Mouse (Mus musculus) stomach, embryonic 15.5 days (tissue): ENCODE measurements around the gene Foxa2. TPM values are rescaled to one million over a fixed set of nuclear protein-coding genes. Genes with fewer than 3 reads are reported as not detected.
A peak's percentile ranks its signal among the peaks of the same experiment; 100 is the strongest.

Source experiments
- ATAC-seq: fragments of 200-750 bp; cut with Nextera tagmentation; 2 replicates; pipeline ENCODE4 v1.8.0; 2017; ENCODE audit warnings: low read depth, moderate number of reproducible peaks, moderate TSS enrichment; ENCODE audit not compliant: insufficient read depth, low FRiP score
- H3K27ac ChIP-seq: fragments of 300-500 bp; sonication (generic); 2 replicates; pipeline ENCODE4 v1.5.1; 2015; ENCODE audit warnings: mild to moderate bottlenecking, inconsistent platforms
- H3K27me3 ChIP-seq: fragments of 300-500 bp; sonication (generic); replicated peaks from 2 replicates; pipeline ENCODE4 v1.6.1; 2015; ENCODE audit warnings: inconsistent platforms
- H3K36me3 ChIP-seq: fragments of 300-500 bp; sonication (generic); 2 replicates; pipeline ENCODE4 v1.6.1; 2015; ENCODE audit warnings: inconsistent platforms
- H3K4me1 ChIP-seq: fragments of 300-500 bp; sonication (generic); 2 replicates; pipeline ENCODE4 v1.6.1; 2015; ENCODE audit warnings: inconsistent platforms
- H3K4me2 ChIP-seq: fragments of 300-500 bp; sonication (generic); 2 replicates; pipeline ENCODE4 v1.6.1; 2015; ENCODE audit warnings: mild to moderate bottlenecking, inconsistent platforms
- H3K4me3 ChIP-seq: fragments of 300-500 bp; sonication (generic); replicated peaks from 2 replicates; pipeline ENCODE4 v1.5.1; 2015; ENCODE audit warnings: inconsistent platforms
- H3K9ac ChIP-seq: fragments of 300-500 bp; sonication (generic); 2 replicates; pipeline ENCODE4 v1.6.1; 2015; ENCODE audit warnings: inconsistent platforms
- H3K9me3 ChIP-seq: fragments of 300-500 bp; sonication (generic); 2 replicates; pipeline ENCODE4 v1.6.1; 2016; ENCODE audit warnings: inconsistent platforms
- WGBS: fragments of 180-500 bp; shearing (Covaris S2); methylation state at CpG from one replicate; pipeline ENCODE4 v1.1.7; 2015; 5-methylcytosine and 5-hydroxymethylcytosine counted together
- polyA plus RNA-seq: library from polyadenylated mRNA; unstranded; fragments of >200 nt; fragmentation: Nextera tagmentation; extraction: Ambion mirVana; gene quantifications from 2 replicates; pipeline ENCODE4 v1.2.1, GENCODE M21; 2015

The Foxa2 gene
- polyA plus RNA-seq, 1 experiment from 2014 or later: 13.0 TPM

- ATAC-seq: peak; percentile 63
- peak overlapping the region; percentile 50 for H3K4me3 ChIP-seq
- peaks cover 62% of the 10 kb centered on the region for H3K27me3 ChIP-seq
- peak overlapping the region; percentile 67 for H3K4me2 ChIP-seq
- WGBS: under 1% methylated on average over 25 of the region's 25 CpGs
- peak overlapping the region; percentile 86 for H3K27ac ChIP-seq
- H3K4me1 ChIP-seq: peaks cover 11% of the 10 kb centered on the region; the same call in 1 of the 2 replicates
- H3K9me3 ChIP-seq: no peaks in the 10 kb centered on the region
- no peaks in the 10 kb centered on the region for H3K36me3 ChIP-seq
- 0 out of 2 replicates have a peak overlapping the region, but pooled peaks have one; percentile 33 for H3K9ac ChIP-seq
Measured at GRCm38 (mm10) chr2:148045543-148045936, 1.2 kb downstream of the Foxa2 start.

GRCm38 (mm10) chr2:148044877-148045539 lies 1.8 kb downstream of the Foxa2 start:
- no peaks in the 10 kb centered on the region for H3K9me3 ChIP-seq
- peak overlapping the region; percentile 86 for H3K27ac ChIP-seq
- H3K4me1 ChIP-seq: peaks cover 11% of the 10 kb centered on the region; the same call in 1 of the 2 replicates
- H3K36me3 ChIP-seq: no peaks in the 10 kb centered on the region
- 1% methylated on average over 26 of the region's 26 CpGs for WGBS
- H3K4me3 ChIP-seq: peak overlapping the region; percentile 50
- H3K9ac ChIP-seq: peak overlapping the region; percentile 33
- peak overlapping the region; percentile 67 for H3K4me2 ChIP-seq
- no peak for ATAC-seq
- peaks cover 62% of the 10 kb centered on the region for H3K27me3 ChIP-seq

- Histone ChIP-seq H3K27me3 (peaks cover 70% of the 10 kb centered on the region), H3K36me3 (no peaks in the 10 kb centered on the region)
- 2% methylated on average over 71 of the region's 71 CpGs for WGBS
Measured at GRCm38 (mm10) chr2:148043976-148044876, 2.5 kb downstream of the Foxa2 start.

GRCm38 (mm10) chr2:148043271-148043975 lies 3.3 kb downstream of the Foxa2 start:
- Histone ChIP-seq H3K9me3 (no peaks in the 10 kb centered on the region), H3K9ac (peak overlapping the region; percentile 10; the same call in 1 of the 2 replicates), H3K27ac (peak overlapping the region; percentile 86; the same call in 1 of the 2 replicates), H3K4me1 (peaks cover 9% of the 10 kb centered on the region; the same call in 1 of the 2 replicates), H3K36me3 (no peaks in the 10 kb centered on the region), H3K4me3 (peak overlapping the region; percentile 50), H3K27me3 (peaks cover 72% of the 10 kb centered on the region), H3K4me2 (peak overlapping the region; percentile 67)
- ATAC-seq: no peak
- 17% methylated on average over 17 of the region's 17 CpGs for WGBS

More at GRCm38 (mm10) chr2:148043976-148044876, 2.5 kb downstream of the Foxa2 start:
- Histone ChIP-seq H3K4me1 (peaks cover 11% of the 10 kb centered on the region; the same call in 1 of the 2 replicates), H3K27ac (peak overlapping the region; percentile 86), H3K4me2 (peak overlapping the region; percentile 67), H3K4me3 (peak overlapping the region; percentile 50), H3K9ac (peak overlapping the region; percentile 33), H3K9me3 (no peaks in the 10 kb centered on the region)
- no peak for ATAC-seq

- no peaks in the 10 kb centered on the region for H3K9me3 ChIP-seq
- 21% methylated on average over 3 of the region's 3 CpGs for WGBS
- no peaks in the 10 kb centered on the region for H3K36me3 ChIP-seq
- peaks cover 5% of the 10 kb centered on the region; the same call in 1 of the 2 replicates for H3K4me1 ChIP-seq
- no peak overlapping the region for H3K9ac ChIP-seq
- no peak overlapping the region for H3K27ac ChIP-seq
- no peak overlapping the region for H3K4me3 ChIP-seq
- peak overlapping the region; percentile 67; the same call in 1 of the 2 replicates for H3K4me2 ChIP-seq
- H3K27me3 ChIP-seq: peaks cover 70% of the 10 kb centered on the region
- no peak for ATAC-seq
Measured at GRCm38 (mm10) chr2:148042126-148042640, 4.6 kb downstream of the Foxa2 start.

GRCm38 (mm10) chr2:148041381-148041780 lies 5.4 kb downstream of the Foxa2 start:
- Histone ChIP-seq H3K27me3 (peaks cover 70% of the 10 kb centered on the region), H3K27ac (peak overlapping the region; percentile 74), H3K36me3 (no peaks in the 10 kb centered on the region), H3K4me3 (no peak overlapping the region), H3K4me2 (peak overlapping the region; percentile 39), H3K9me3 (no peaks in the 10 kb centered on the region), H3K9ac (no peak overlapping the region), H3K4me1 (peaks cover 5% of the 10 kb centered on the region; the same call in 1 of the 2 replicates)
- WGBS: 19% methylated on average over 5 of the region's 5 CpGs
- no peak for ATAC-seq

GRCm38 (mm10) chr2:148040236-148041121 lies 6.3 kb downstream of the Foxa2 start:
- 2% methylated on average over 37 of the region's 37 CpGs for WGBS
- peak overlapping the region; percentile 74 for H3K27ac ChIP-seq

GRCm38 (mm10) chr2:148039351-148040235 lies 7.2 kb downstream of the Foxa2 start:
- Histone ChIP-seq H3K9ac (peak overlapping the region; percentile 17; the same call in 1 of the 2 replicates), H3K27ac (peak overlapping the region; percentile 74), H3K4me3 (peak overlapping the region; percentile 46), H3K36me3 (no peaks in the 10 kb centered on the region), H3K27me3 (peaks cover 67% of the 10 kb centered on the region), H3K9me3 (no peaks in the 10 kb centered on the region), H3K4me2 (peak overlapping the region; percentile 39), H3K4me1 (no peaks in the 10 kb centered on the region)
- peak; percentile 48 for ATAC-seq
- WGBS: 1% methylated on average over 53 of the region's 53 CpGs

More at GRCm38 (mm10) chr2:148040236-148041121, 6.3 kb downstream of the Foxa2 start:
- no peaks in the 10 kb centered on the region for H3K36me3 ChIP-seq
- peaks cover 64% of the 10 kb centered on the region for H3K27me3 ChIP-seq
- H3K4me1 ChIP-seq: peaks cover under 1% of the 10 kb centered on the region; the same call in 1 of the 2 replicates
- H3K9me3 ChIP-seq: no peaks in the 10 kb centered on the region
- H3K9ac ChIP-seq: no peak overlapping the region
- H3K4me3 ChIP-seq: peak overlapping the region; percentile 46
- peak overlapping the region; percentile 39 for H3K4me2 ChIP-seq
- ATAC-seq: peak; percentile 40

GRCm38 (mm10) chr2:148038366-148039310 lies 8.1 kb downstream of the Foxa2 start:
- H3K4me1 ChIP-seq: no peaks in the 10 kb centered on the region
- H3K4me2 ChIP-seq: peak overlapping the region; percentile 39
- no peaks in the 10 kb centered on the region for H3K9me3 ChIP-seq
- peak overlapping the region; percentile 74 for H3K27ac ChIP-seq
- H3K9ac ChIP-seq: peak overlapping the region; percentile 17; the same call in 1 of the 2 replicates
- no peak; the same call in 1 of the 2 replicates for ATAC-seq
- 2% methylated on average over 42 of the region's 42 CpGs for WGBS
- peak overlapping the region; percentile 46 for H3K4me3 ChIP-seq
- H3K36me3 ChIP-seq: no peaks in the 10 kb centered on the region
- H3K27me3 ChIP-seq: peaks cover 66% of the 10 kb centered on the region
